Mouse (Mus musculus) urinary bladder, adult 18-20 months (tissue): Measurements from ENCODE around the gene Nkiras2.
"Not testable (repeated sequence)": the region's sequence is repeated elsewhere in the genome, so short reads cannot be mapped to it uniquely, and the experiment has no call there.

ENCODE experiments used
- DNase-seq, 2 experiments: peaks; one replicate each; pipeline ENCODE4 v3.0.0; 2022; ENCODE audit warnings: low spot score in 2 of 2, mixed read lengths in 2 of 2

Nkiras2 gene

DNA sequence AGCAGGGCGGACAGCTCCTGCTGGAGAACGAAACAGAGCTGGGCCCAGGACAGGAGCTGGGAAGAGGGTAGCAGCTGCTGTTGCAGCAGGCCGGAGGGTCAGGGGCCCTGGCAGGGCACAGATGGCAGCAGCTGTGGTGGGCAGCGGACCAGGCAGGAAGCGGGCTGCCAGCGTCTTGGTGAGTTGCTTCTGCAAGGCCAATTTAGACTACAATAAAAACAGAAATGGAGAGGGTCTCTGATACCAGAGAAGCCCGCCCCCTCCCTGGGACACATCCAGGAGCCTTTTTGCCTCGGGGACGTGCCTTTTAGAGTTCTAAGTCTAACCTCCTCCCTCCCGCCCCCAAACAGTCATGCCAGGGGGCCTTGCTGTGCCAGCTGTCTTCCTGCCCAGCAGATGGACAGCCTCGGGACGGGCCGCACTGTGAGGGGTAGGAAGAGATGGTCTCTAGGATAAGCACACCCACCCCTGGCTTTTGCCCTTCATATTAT, 9.9 kb downstream of the Nkiras2 start:
- no peak for DNase-seq

DNA sequence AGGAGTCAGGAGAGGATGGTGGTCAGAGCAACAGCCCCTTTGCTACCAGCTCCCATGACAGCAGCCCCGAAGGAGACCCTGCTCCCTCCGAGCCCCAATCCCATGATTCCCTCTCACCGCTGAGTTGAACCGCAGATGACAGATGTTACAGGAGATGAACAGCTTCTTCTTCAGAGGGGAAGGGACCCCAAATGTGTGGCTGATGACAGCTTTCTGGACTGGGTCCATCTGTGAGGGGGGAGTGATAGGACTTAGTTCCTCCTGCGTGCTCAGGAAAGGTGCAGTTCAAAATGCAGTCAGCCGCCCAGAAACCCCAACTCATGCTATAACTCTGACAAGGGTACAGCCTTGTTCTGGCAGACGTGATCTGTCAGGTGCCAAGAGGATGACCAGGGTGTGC, 15.5 kb downstream of the Nkiras2 start:
- DNase-seq, result no peak

DNA sequence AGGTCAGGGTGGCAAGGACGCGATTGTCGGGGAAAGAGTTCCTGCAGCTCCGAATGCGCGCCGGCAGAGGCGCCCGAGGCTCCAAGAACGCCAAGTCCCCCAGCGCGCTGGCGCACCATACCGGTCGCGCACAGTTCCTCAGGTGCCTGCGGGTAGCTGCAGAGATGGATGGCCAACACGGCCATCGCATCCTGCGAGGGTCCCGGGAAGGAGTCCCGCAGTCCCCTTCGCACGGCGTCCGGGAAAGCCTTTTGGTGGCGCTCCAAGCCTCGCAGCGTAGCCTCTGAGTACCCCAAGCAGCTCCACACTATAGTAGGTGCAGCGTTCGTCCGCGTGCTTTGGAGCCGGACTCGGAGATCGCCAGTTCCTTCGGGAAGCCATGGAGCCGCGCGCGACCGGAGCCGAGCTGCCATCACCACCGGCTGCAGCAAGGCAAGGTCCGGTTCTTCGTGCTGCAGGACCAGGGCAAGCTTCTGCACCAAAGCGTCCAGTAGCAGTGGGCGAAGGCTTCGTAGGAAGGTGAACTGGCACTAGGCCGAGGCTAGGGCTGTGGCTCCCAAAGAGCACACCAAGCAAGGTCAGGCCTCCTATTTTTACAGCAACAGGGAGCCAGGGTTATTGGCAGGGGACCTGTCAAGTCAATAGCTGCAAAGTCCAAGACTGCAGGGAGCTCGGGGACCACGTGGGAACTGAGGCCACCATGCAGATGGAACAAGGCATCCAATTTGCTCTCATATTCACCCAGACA, 21.3 kb downstream of the Nkiras2 start:
- no peak for DNase-seq

DNA sequence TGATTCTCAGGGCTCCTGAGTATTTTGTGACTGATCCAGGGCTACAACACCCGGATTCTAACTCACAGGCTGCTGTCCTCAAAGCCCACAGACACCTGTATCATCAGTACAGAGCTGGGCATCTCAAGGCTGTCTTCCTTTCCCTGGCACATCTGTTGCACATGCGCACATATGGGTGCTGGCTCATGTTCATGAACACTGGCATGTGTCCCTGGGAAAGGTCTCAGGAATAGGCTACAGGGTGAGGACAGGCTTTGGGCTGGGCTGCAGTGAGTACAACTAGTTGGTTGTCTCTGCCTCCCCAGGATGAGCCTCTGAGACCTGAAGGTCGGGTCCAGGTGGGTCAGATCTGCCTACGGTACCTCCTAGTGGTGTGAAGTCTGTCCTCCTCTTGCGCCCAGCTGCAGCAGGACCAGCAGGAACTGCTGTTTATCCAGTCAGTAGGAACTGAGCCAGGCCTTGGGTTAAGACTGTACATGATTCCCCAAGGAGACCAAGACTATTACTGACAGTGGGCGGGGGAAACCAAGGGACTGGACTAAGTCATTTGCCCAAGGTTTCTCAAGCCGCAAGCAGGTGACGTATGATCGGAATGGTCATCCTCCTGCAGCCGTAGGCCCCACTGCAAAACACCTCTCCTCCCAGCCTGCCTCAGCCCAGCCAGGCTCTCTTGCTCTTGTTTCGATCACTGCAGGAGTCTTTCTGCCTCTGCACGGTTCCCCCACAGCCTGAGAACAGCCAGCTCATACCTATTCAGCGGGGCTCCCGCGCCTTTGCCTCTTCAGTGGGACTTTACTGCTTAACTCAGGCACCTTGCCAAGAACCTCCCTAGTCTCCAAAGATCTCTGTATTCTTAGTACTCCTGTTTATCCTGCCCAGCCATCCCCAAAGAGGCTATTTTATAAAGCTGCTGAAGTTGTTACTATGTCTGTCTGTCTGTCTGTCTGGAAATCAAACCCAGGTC, 24.9 kb downstream of the Nkiras2 start:
- no peak for DNase-seq

DNA sequence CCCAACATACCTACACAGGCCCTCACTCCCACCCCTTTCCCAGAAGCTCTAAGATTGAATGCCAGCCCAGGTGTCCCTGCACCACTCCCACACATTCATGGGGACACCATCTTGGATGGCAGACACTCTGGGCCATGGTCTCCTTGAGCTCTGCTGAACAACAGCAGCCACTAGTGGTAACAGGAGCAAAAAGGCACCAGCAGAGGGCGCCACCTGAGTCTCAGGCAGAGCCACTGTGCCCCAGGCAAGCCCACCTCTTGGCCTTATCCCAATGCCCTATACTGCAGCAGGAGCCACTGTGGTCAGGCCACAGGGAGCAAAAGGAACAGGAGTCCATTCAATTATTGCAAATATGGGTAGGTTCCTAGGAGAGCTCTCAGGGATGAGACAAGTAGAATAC, 27.2 kb downstream of the Nkiras2 start:
- no peak for DNase-seq

DNA sequence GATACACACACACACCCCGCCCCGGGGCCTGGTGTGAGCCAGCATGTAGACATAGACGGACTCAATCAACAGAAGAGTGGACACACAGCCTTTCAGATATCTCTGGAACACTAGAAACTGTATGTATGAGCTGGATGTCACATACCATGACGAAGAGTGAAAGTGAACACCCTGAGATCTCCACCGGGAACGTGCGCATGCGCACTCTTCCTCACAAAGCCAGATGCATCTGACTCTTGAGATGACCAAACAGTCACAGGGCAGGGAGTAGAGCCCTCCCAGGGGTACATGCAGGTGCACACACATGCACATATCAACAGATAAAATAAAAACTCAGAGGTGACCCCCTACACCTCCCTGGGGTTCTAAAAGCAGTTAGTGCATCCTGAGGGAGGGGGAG, 29.4 kb downstream of the Nkiras2 start:
- DNase-seq, result no peak

DNA sequence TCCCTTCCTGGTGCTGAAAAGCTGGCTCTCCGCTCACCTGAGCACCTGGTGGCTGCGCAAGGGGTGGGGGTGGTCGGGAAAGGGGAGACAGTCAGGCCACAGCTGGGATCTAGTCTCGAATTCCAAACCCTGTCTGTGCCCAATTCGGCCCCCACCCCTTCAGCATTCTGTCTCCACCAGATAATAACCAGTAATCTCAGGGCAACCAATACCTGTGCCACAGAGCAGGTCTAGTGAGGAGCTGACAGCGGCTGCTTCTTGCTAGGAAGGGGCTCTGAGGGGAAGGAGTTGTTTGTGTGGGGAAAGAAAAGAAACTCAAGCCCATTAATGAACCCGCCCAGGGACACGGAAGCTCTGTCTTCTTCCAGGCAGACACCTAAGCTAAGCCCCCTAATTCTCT, 32.2 kb downstream of the Nkiras2 start:
- no peak for DNase-seq

DNA sequence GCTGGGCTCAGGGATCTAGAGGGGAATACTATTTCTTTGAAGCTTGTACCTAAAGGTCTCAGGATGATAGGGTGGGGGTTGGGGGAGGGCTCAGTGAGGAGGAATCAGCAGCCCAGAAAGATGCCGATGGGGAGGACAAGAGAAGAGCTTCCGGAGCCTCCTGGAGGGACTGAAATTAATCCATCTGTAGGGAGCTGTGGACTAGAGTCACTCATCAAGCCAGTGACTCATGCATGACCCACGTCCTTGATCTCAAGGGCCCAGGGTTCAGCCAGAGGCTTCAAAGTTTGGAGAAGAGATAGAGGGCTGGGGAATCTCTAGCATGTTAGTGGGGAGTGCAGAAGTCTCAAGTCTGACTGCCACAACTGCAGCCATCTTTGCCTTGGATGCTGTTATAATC, 32.7 kb downstream of the Nkiras2 start:
- DNase-seq, result no peak

DNA sequence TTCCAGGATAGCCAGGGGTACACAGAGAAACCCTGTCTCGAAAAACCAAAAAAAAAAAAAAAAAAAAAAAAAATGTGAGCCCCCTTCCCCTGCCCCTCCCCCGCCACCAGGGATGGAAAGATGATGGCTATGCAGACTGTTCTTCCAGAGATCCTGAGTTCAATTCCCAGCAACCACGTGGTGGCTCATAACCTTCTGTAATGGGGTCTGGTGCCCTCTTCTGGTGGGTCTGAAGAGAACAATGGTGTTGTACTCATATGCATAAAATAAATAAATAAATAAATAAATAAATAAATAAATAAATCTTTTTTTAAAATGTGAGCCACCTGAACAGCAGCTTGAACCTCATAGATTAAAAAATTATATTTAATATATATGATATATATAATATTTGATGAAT, 36.5 kb downstream of the Nkiras2 start:
- not testable (repeated sequence) for DNase-seq

DNA sequence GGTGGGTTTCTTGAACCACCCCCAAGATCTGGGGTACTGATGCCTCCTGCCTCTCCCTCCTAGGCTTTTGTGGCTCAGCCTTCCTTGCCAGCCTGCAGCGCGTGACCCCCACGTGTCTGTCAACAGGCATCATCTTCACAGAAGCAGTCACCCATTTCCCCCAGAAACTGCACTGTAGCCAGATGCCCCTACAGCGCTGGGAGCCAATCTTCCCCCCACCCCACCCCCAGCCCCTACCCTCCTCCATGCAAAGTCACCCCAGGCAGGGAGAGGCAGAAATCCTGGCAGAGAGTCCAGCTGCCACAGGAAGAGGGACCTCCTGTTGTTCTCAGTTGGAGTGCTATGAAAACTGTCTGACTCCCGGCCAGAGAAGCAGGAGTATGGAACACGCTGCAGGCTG, 37.4 kb downstream of the Nkiras2 start:
- no peak for DNase-seq

DNA sequence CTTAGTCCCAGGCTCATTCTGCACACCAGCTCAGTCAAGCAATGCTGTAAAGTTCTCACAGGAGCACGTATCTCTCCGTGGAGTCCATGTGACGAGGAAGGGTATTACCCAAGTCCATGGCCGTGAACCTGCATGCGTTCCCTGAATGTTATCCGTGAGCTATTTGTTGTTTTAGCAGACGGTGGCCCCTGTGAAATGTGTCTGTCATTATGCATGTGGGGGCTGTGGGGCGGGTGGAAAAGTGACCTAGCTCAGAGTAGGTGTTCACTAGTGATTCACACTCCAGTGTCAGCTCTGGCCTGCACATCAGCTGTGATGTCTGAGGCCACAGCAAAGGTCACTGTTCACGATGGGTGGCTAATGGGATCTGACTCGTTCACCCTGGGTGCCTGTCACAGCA, 40.8 kb downstream of the Nkiras2 start:
- DNase-seq, result no peak

DNA sequence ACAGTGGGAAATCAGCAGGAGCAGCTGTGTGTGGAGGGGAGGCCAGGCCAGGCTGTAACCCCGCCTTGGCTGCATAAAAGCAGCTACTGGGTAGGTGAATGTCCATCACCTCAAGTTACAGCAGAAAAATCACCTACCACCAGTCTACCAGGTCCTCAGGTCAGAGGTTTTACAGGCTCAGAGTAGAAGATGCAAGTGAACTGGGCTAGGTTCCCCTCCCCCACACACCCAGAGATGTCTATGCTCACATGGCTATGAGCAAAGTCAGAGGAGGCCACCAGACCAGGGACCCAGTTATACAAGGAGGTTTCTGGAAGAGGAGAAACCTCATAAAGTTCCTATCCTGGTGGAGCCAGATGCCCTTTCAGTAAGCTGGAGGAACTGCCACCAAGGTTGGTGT, 52.0 kb downstream of the Nkiras2 start:
- no peak for DNase-seq

DNA sequence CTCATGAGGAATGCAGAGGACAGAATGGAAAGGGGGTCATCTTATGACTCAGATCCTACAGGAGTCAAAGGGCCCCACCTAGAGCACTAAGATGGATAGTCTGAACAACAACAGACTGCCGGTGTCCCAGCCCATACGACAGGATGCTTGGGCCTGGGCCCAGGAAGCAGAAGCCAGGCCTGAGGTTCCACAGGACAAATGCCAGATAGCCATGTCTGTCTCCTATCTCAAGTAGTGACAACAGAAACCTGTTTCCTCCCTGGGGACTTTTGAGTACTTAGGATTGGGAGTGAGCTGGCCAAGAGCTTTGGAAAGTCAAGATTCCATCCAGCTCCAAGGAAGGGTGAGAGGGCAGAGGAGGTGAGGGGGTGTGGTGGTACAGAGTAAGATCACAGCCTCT, 52.9 kb downstream of the Nkiras2 start:
- DNase-seq, result no peak

DNA sequence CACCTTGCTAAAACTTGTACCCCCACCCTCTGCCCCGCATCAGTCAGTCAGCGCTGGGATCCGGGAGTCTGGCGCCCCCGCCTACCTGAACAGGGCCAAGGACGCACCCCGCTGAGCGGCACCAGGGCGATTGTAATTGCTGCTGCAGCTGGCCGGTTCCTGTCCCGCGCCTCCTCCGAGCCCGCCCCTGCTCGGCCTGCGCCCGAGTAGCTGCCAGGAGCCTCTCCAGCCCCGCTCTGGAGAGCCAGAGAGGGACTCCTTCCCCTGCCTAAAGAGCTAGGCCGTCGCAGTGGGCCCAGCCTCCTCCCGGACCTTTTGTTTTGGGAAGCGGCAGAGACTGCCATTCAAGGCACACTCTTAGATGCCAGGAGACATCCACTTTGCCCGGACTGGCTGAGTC, 54.1 kb downstream of the Nkiras2 start:
- DNase-seq, result peak; percentile 9 to 20
